In the genomic region with DNA sequence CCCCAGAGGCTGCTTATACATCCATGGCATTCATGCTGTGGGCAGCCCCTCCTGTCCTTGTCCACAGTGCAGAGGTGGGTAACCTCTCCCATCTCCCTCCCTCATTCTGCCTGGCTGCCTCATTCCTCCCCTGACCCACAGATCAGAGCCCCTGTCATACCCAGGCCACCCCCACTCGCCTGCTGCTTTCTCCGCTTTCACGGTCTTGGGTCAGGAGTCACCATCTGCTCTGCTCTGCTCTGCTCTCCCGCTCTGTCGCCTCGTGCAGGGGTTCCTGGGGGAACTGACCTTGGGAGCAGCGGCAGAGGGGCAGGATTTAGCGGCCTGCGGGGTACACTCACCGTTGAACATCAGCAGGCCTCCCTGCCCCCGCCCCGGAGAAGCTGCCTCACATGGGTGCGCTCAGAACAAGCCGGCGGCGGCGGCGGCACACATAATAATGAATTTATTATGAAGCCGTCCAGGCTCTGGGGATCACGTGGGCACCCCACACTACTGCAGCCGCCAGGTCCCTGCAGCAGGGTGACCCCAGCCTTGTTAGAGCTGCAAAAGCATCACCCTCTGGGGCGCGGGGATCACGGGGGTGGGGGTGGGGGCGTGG, we compare ENCODE assay signal across 8 mouse cellular contexts. TPM values are rescaled to one million over a fixed set of nuclear protein-coding genes. Genes with fewer than 3 reads are reported as not detected.
DNase-seq lines count a peak whose midpoint lies in the region; ATAC-seq lines count a peak whose summit lies in the region.

No protein-coding gene starts in this region.

- 5% methylated on average over 25 of the region's 25 CpGs for WGBS in forebrain, embryonic 14.5 days
- WGBS in limb, embryonic 15.5 days: 13% methylated on average over 25 of the region's 25 CpGs

- peak overlapping the region; percentile 88 for H3K27ac ChIP-seq in forebrain, embryonic 14.5 days (ENCODE audit: low read depth, low read length)
- no peak overlapping the region for H3K27ac ChIP-seq in limb, embryonic 15.5 days

- DNase-seq in kidney, adult 18-20 months: peak; percentile 36
- DNase-seq in kidney, adult 8-10 months: no peak
- DNase-seq in cerebellum, adult 9-11 months: peak; percentile 75
- no peak for DNase-seq in forebrain, embryonic 14.5 days (ENCODE audit: low spot score)
- no peak for DNase-seq in urinary bladder, adult 18-20 months (ENCODE audit: low spot score in 2 of 2)
- no peak for DNase-seq in gastrocnemius, postnatal 4 days (ENCODE audit: low spot score in 2 of 2)

- H3K9me3 ChIP-seq in forebrain, embryonic 14.5 days (replicated peaks; ENCODE audit: control insufficient read depth, low read length): no peaks in the 10 kb centered on the region
- H3K9me3 ChIP-seq in limb, embryonic 15.5 days: no peaks in the 10 kb centered on the region

- H3K4me3 ChIP-seq in forebrain, embryonic 14.5 days (ENCODE audit: low read depth, low read length): peak overlapping the region; percentile 12
- H3K4me3 ChIP-seq in limb, embryonic 15.5 days: no peak overlapping the region

- peaks cover 7% of the 10 kb centered on the region for H3K36me3 ChIP-seq in forebrain, embryonic 14.5 days (ENCODE audit: control insufficient read depth, insufficient read depth, low read length)
- peaks cover under 1% of the 10 kb centered on the region; the same call in 1 of the 2 replicates for H3K36me3 ChIP-seq in limb, embryonic 15.5 days

- no peaks in the 10 kb centered on the region for H3K27me3 ChIP-seq in forebrain, embryonic 14.5 days (replicated peaks; ENCODE audit: control insufficient read depth, insufficient read depth, low read length)
- H3K27me3 ChIP-seq in limb, embryonic 15.5 days: no peaks in the 10 kb centered on the region

- H3K4me1 ChIP-seq in forebrain, embryonic 14.5 days (ENCODE audit: control insufficient read depth, insufficient read depth, low read length): peaks cover 67% of the 10 kb centered on the region
- H3K4me1 ChIP-seq in limb, embryonic 15.5 days: peaks cover 63% of the 10 kb centered on the region

- peak overlapping the region; percentile 49 for H3K9ac ChIP-seq in forebrain, embryonic 14.5 days (ENCODE audit: low read length)
- no peak overlapping the region for H3K9ac ChIP-seq in limb, embryonic 15.5 days

- ATAC-seq in forebrain, embryonic 14.5 days: peak; percentile 27
- ATAC-seq in limb, embryonic 15.5 days (ENCODE audit: insufficient number of reproducible peaks, low FRiP score, low TSS enrichment, low read depth): peak; percentile 9; the same call in 1 of the 2 replicates
- no peak for ATAC-seq in megakaryocyte progenitor cell, adult 5-6 weeks (replicated peaks; ENCODE audit: poor library complexity)

- H3K4me2 ChIP-seq in forebrain, embryonic 14.5 days (ENCODE audit: low read length): peak overlapping the region; percentile 50
- peak overlapping the region; percentile 33 for H3K4me2 ChIP-seq in limb, embryonic 15.5 days

RNA-seq across cellular contexts. Expression of a gene that starts 39.7 kb away (rescaled TPM):
- polyA plus RNA-seq in forebrain, embryonic 14.5 days (2014; fragmentation: Nextera tagmentation; extraction: Ambion mirVana): 33.4 and 44.1 TPM in 2 replicates
- 81.4 and 85.2 TPM in 2 replicates for polyA plus RNA-seq in limb, embryonic 15.5 days (2015; fragmentation: Nextera tagmentation; extraction: Ambion mirVana)
- total RNA-seq in gastrocnemius, postnatal 4 days (2021): 10 to 100 TPM; 22.5 to 26.3 TPM
- total RNA-seq in megakaryocyte progenitor cell, adult 5-6 weeks (2015): 65.9 and 67.1 TPM in 2 replicates
- total RNA-seq in megakaryocyte progenitor cell, adult 5-6 weeks (2017): 28.1 and 47.1 TPM in 2 replicates

Comparison
In these comparisons a context has a peak if more than half of its experiments do, and no peak if none do; other contexts are left out.
1. DNase-seq: peak in kidney, adult 18-20 months (single experiment) and cerebellum, adult 9-11 months (single experiment); none in kidney, adult 8-10 months (0 of 2), forebrain, embryonic 14.5 days (single experiment), urinary bladder, adult 18-20 months (0 of 2) and gastrocnemius, postnatal 4 days (0 of 2).